Mouse (Mus musculus): Measurements from ENCODE around the gene Tspan15. TPM values are rescaled to one million over a fixed set of nuclear protein-coding genes. Genes with fewer than 3 reads are reported as not detected.
A peak's percentile ranks its signal among the peaks of the same experiment; 100 is the strongest.

Gene Tspan15
- 19.9 and 22.2 TPM in 2 replicates for polyA plus RNA-seq (2015; fragmentation: Nextera tagmentation; extraction: Ambion mirVana)

DNA sequence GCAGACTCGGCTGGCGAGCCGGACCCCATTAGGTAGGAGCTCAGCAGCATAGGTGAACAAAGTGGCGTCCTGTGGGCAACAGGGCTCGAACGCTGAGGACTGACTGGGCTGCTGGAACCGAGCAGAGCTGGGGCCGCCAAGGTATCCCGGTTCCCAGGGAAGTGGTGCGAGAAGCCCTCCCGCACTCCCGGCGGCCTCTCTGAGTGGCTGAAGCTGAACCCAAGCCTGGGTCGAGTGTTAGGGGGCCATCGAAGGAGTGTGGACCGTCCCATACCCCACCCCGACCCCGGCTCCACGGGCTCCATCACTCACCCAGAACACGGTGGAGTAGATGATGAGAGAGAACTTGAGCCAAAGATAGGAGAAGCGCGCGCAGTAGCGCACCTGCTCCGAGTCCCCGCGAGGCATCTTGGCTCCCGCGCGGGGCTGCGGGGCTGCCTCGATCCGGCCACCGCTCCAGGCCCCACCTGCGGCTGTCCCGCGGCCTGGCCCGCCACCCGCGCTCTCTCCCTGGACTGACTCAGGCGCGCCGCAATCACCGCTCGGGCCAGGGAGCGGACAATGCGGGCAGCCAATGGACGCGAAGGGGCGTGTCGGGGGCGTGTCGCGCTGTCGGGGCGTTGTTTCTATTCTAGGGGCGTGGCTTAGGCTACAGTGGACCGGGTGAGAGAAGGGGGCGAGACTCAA is at the start of gene Tspan15:
Tspan15 (minus strand) TSS at position 544 of the 687 bp plus-strand sequence.
- Histone ChIP-seq H3K9ac (peak within 1 kb of the TSS; percentile 38), H3K4me2 (peak within 1 kb of the TSS; percentile 93), H3K4me3 (peak within 1 kb of the TSS; percentile 67), H3K4me1 (replicated peaks) (peaks cover 10% of the 10 kb centered on the region), H3K36me3 (no peaks in the 10 kb centered on the region), H3K27me3 (no peaks in the 10 kb centered on the region), H3K27ac (replicated peaks) (no peak within 1 kb of the TSS), H3K9me3 (no peaks in the 10 kb centered on the region)
- WGBS: under 1% methylated on average over 58 of the region's 59 CpGs
- ATAC-seq (ENCODE audit: low FRiP score, low read depth): peak; percentile 98

DNA sequence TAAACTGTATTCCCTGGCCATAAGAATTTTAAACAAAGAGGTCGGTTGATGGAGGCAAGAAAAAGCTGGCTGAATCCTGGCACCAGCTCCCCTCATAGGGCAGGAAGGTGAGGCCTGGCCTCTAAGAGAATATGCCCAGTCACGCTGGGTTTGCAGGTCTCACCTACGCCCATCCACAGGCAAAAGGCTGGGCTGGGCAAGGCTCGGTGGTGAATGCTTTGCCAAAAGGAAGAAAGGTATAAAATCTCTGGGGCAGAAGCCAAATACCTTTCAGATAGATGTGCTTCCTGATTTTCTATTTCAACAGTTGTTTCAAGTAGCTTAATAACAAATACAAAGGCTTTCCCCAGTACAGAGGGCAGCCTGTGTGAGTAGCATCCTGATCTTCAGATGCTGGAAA is 48.6 kb upstream of the Tspan15 start:
- WGBS: 94% methylated on average over 4 of the region's 4 CpGs
- ATAC-seq (ENCODE audit: low FRiP score, low read depth): no peak
- Histone ChIP-seq H3K9me3 (no peaks in the 10 kb centered on the region), H3K27me3 (no peaks in the 10 kb centered on the region), H3K4me3 (no peak overlapping the region), H3K36me3 (peaks cover 52% of the 10 kb centered on the region), H3K27ac (replicated peaks) (no peak overlapping the region), H3K4me1 (replicated peaks) (no peaks in the 10 kb centered on the region), H3K4me2 (no peak overlapping the region), H3K9ac (no peak overlapping the region)

DNA sequence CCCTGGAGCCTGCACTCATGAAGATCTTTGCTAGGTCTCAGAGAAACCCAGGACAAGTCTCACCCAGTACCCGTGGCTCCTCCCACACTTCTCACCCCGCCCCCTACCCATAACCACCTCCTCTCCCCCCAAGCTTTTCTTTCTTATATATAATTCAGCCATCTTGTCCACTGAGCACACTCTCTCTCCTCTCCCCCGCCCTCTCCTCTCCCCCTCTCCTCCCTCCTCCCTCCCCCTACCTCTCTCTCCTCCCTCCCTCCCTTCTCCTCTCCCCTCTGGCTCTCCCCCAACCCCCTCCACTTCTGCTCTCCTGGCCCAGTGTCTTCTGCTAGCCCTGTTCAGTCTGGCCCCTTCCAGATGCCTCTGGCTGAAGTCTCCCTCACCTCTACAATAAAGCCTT is 48.0 kb upstream of the Tspan15 start:
- Histone ChIP-seq H3K4me2 (no peak overlapping the region), H3K27me3 (no peaks in the 10 kb centered on the region), H3K4me3 (no peak overlapping the region), H3K27ac (replicated peaks) (no peak overlapping the region), H3K9ac (no peak overlapping the region), H3K9me3 (no peaks in the 10 kb centered on the region), H3K4me1 (replicated peaks) (no peaks in the 10 kb centered on the region), H3K36me3 (peaks cover 53% of the 10 kb centered on the region)
- no peak for ATAC-seq (ENCODE audit: low FRiP score, low read depth)
- WGBS: 56% methylated on average over 3 of the region's 3 CpGs

DNA sequence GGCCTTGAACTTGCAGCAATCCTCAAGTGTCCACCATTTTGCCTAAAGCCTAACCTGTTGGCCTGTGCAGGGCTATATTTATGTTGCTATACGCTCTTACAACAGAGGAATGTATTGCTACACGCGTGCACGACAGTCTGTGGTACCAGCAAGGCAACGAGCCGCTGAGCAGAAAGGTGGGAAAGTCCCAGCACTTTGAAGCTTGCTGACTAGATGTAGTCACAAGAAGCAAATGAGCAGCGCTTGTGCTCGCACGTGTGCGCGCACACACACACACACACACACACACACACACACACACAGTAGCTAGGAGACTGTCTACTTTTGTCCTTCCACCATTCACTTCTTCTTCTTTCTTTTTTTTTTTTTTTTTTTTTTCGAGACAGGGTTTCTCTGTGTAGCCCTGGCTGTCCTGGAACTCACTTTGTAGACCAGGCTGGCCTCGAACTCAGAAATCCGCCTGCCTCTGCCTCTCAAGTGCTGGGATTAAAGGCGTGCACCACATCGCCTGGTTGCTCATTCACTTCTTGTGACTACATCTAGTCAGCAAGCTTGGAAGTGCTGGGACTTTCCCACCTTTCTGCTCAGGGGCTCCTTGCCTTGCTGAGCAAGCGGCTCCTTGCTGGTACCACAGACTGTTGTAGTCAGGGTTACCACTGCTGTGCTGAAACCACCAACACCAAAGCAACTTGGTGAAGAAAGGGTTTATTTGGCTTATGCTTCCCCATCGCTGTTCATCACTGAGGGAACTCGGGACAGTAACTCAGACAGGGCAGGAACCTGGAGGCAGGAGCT is 46.6 kb upstream of the Tspan15 start:
- H3K4me2 ChIP-seq: no peak overlapping the region

DNA sequence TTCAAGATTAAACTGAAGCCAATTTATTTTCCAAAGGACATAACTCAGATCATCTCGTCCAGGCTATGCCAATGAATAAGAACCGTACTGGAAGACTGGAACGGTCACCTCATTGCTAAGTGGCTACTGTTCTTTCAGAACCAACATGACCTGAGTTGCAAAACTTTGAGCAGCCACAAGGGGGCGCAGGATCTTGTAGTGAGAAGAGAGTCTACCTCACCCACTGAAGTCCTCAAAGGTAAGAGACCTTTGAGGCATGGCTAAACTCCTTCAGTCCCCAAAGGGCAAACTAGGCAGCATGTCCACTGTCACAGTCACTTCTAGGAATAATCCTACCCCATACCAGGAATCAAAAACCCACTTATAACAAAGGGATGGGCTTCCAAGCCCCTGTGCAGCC is 44.2 kb upstream of the Tspan15 start:
- no peak for ATAC-seq (ENCODE audit: low FRiP score, low read depth)
- Histone ChIP-seq H3K9me3 (no peaks in the 10 kb centered on the region), H3K9ac (no peak overlapping the region), H3K4me1 (replicated peaks) (no peaks in the 10 kb centered on the region), H3K27ac (replicated peaks) (no peak overlapping the region), H3K4me2 (no peak overlapping the region), H3K4me3 (no peak overlapping the region), H3K36me3 (peaks cover 45% of the 10 kb centered on the region), H3K27me3 (no peaks in the 10 kb centered on the region)
- WGBS: 42% methylated on average over 4 of the region's 4 CpGs

More for the DNA sequence above, 46.6 kb upstream of the Tspan15 start:
- Histone ChIP-seq H3K9me3 (no peaks in the 10 kb centered on the region), H3K27me3 (no peaks in the 10 kb centered on the region), H3K27ac (replicated peaks) (no peak overlapping the region), H3K4me1 (replicated peaks) (no peaks in the 10 kb centered on the region), H3K36me3 (peaks cover 56% of the 10 kb centered on the region), H3K9ac (no peak overlapping the region), H3K4me3 (no peak overlapping the region)
- WGBS: 95% methylated on average over 18 of the region's 19 CpGs
- ATAC-seq (ENCODE audit: low FRiP score, low read depth): no peak

DNA sequence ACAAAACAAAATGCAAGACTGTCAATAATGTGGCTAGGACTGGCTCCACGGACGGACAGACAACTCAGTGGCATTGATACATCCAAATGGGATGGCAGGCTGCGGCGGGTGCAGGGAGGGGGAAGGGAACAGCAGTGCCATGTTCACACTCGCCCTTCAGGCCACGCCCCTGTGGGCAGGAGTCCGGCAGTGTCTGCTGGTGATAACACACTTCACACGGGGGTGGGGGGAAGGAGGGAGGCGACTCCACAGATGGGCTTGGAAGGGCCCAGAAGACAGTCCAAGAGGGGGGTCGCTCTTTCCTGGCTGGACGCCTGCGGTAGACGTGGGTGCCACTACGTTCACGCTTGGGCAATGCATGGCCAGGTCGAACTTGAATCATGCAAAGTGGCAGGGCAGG is 38.2 kb upstream of the Tspan15 start:
- ATAC-seq (ENCODE audit: low FRiP score, low read depth): no peak
- H3K4me2 ChIP-seq: no peak overlapping the region
- WGBS: 84% methylated on average over 16 of the region's 16 CpGs
- no peaks in the 10 kb centered on the region for H3K4me1 ChIP-seq (replicated peaks)
- H3K9ac ChIP-seq: no peak overlapping the region
- H3K36me3 ChIP-seq: peaks cover 37% of the 10 kb centered on the region
- H3K4me3 ChIP-seq: no peak overlapping the region
- H3K27ac ChIP-seq (replicated peaks): no peak overlapping the region
- no peaks in the 10 kb centered on the region for H3K9me3 ChIP-seq
- H3K27me3 ChIP-seq: no peaks in the 10 kb centered on the region

DNA sequence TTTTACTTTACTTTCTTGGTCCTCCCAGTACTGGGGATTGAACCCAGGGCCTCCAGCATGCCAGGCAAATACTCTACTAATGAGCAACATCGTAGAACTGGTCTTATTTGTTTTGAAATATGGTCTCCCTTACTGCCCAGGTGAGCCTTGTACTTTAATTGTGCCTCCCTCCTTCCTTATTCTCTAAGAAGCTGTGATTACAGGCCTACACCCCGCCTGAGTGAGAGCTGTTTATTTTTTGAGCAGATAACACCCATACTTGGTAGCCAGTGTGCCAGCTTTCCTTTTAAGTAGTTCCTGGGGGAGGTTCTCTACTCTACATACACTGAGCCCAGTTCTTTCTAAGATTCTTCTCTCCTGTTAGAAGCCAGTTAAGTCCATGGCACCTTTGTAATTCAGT is 33.2 kb upstream of the Tspan15 start:
- Histone ChIP-seq H3K27ac (replicated peaks) (no peak overlapping the region), H3K9me3 (no peaks in the 10 kb centered on the region), H3K4me2 (no peak overlapping the region), H3K4me3 (no peak overlapping the region), H3K27me3 (no peaks in the 10 kb centered on the region), H3K4me1 (replicated peaks) (no peaks in the 10 kb centered on the region), H3K36me3 (0 out of 2 replicates have a peak, but pooled peaks cover 2% of the 10 kb centered on the region), H3K9ac (no peak overlapping the region)
- ATAC-seq (ENCODE audit: low FRiP score, low read depth): no peak
- WGBS: 88% methylated on average over 2 of the region's 2 CpGs

DNA sequence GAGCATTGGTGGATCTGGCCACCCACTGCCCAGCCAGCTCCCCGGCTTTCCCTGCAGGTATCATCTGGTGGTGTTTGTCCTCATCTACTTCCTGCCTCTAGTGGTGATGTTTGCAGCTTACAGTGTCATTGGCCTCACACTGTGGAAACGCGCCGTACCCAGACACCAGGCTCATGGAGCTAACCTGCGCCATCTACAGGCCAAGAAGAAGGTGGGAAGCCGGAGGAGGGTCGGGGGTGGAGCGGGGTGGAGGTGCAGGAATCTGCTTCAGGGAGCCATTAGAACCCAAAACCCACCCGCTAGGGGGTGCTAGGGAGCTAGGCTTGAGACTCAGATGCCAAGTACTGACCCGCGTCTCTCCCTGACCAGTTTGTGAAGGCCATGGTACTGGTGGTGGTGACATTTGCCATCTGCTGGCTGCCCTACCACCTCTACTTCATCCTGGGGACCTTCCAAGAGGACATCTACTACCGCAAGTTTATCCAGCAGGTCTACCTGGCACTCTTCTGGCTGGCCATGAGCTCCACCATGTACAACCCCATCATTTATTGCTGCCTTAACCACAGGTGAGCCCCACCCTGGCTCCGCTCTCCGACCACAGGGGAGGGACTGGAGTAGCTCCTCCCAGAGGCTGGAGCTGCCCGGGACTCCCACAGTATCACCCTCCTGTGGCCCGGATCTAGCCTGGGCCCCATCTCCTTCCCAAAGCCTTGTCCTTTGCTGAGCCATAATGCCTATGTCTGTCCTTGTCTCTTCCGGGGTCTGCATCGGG is 30.2 kb upstream of the Tspan15 start:
- no peak overlapping the region for H3K9ac ChIP-seq
- no peaks in the 10 kb centered on the region for H3K27me3 ChIP-seq
- no peaks in the 10 kb centered on the region for H3K4me1 ChIP-seq (replicated peaks)
- no peaks in the 10 kb centered on the region for H3K36me3 ChIP-seq
- H3K9me3 ChIP-seq: no peaks in the 10 kb centered on the region
- no peak overlapping the region for H3K27ac ChIP-seq (replicated peaks)
- ATAC-seq (ENCODE audit: low FRiP score, low read depth): peak; percentile 79; the same call in 1 of the 2 replicates
- no peak overlapping the region for H3K4me3 ChIP-seq
- WGBS: 16% methylated on average over 18 of the region's 18 CpGs
- no peak overlapping the region for H3K4me2 ChIP-seq

DNA sequence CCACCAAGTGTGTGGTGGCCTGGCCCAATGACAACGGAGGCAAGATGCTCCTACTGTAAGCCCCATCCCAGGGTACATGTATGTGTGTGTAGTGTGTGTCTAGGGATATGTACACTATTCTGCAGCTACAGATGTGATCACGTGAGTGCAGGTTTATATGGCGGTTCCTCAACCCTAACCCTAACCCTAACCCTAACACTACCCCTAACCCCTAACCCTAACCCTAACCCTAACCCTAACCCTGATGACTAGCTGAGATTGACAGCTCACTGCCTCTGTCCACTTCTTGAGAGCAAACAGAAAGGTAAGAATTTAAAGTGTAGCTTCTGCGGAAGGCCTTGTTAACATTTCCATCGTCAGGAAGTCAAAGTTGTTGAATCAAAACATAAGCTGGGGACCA is 27.2 kb upstream of the Tspan15 start:
- no peak for ATAC-seq (ENCODE audit: low FRiP score, low read depth)
- Histone ChIP-seq H3K4me2 (no peak overlapping the region), H3K9ac (no peak overlapping the region)

DNA sequence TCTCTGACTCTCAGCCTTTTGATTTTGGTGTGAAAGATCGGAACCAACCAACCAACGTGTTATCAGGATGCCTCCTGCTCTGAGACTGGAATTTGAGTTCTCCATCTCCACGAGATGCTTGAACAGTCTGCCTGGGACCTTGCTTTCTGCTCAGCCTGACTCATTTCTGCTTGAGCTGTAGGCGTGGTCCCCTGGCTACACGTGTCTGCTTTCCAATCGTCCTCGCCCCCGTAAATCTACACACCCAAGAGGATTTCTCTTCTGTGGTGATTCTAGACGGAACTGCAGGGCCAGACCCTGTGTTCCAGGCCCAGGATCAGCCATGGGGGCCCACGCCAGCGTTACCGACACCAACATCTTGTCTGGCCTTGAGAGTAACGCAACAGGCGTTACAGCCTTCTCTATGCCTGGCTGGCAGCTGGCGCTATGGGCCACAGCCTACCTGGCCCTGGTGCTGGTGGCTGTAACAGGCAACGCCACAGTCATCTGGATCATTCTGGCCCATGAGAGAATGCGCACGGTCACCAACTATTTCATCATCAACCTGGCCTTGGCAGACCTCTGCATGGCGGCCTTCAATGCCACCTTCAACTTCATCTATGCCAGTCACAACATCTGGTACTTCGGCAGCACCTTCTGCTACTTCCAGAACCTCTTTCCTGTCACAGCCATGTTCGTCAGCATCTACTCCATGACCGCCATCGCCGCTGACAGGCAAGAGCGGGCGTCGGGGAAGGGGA is 21.6 kb upstream of the Tspan15 start:
- H3K9ac ChIP-seq: no peak overlapping the region
- no peak overlapping the region for H3K4me2 ChIP-seq
- H3K9me3 ChIP-seq: no peaks in the 10 kb centered on the region
- no peaks in the 10 kb centered on the region for H3K27me3 ChIP-seq
- no peak overlapping the region for H3K27ac ChIP-seq (replicated peaks)
- 90% methylated on average over 27 of the region's 27 CpGs for WGBS
- H3K4me1 ChIP-seq (replicated peaks): no peaks in the 10 kb centered on the region
- H3K36me3 ChIP-seq: no peaks in the 10 kb centered on the region
- ATAC-seq (ENCODE audit: low FRiP score, low read depth): no peak
- no peak overlapping the region for H3K4me3 ChIP-seq

More for the DNA sequence above, 27.2 kb upstream of the Tspan15 start:
- H3K36me3 ChIP-seq: no peaks in the 10 kb centered on the region
- no peak overlapping the region for H3K4me3 ChIP-seq
- H3K27ac ChIP-seq (replicated peaks): no peak overlapping the region
- no peaks in the 10 kb centered on the region for H3K27me3 ChIP-seq
- WGBS: 97% methylated on average over 5 of the region's 5 CpGs
- no peaks in the 10 kb centered on the region for H3K4me1 ChIP-seq (replicated peaks)
- no peaks in the 10 kb centered on the region for H3K9me3 ChIP-seq

DNA sequence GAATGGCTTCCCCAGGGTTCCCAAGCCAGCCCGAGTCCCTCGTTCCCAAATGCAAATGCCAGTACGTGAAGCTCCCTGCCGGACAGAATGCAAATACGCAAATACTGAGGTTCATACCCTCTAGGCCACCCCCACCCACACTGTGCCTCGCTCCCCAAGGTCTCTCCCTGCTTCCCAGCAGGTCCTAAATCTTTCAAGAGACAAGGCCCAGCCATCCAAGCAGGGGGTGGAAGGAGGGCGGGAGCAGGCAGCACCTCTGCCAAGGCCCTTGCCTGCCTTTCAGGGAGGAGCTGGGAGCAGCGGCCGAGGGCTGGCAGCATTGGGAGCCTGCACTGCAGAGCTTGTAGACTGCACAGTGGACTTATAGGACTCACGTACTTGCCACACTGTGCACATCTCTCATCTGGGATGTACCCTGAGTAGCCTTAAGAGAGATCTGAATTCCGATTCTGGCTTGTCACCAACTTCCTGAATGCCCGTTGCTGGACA is 21.0 kb upstream of the Tspan15 start, which contains the start of gene Tacr2:
Tacr2 (plus strand) TSS at position 439 of the 489 bp plus-strand sequence.
- H3K27me3 ChIP-seq: no peaks in the 10 kb centered on the region
- H3K4me3 ChIP-seq: no peak within 1 kb of the TSS
- H3K4me2 ChIP-seq: no peak within 1 kb of the TSS
- no peak within 1 kb of the TSS for H3K9ac ChIP-seq
- no peaks in the 10 kb centered on the region for H3K36me3 ChIP-seq
- 45% methylated on average over 12 of the region's 12 CpGs for WGBS
- H3K9me3 ChIP-seq: no peaks in the 10 kb centered on the region
- H3K4me1 ChIP-seq (replicated peaks): peaks cover 2% of the 10 kb centered on the region; the same call in 1 of the 2 replicates
- no peak within 1 kb of the TSS for H3K27ac ChIP-seq (replicated peaks)
- no peak for ATAC-seq (ENCODE audit: low FRiP score, low read depth)

Measured in hindbrain, embryonic 15.5 days (tissue).